Mouse (Mus musculus) left cerebral cortex, postnatal 10 days (tissue): ENCODE data around the gene Rhbg. TPM values are rescaled to one million over a fixed set of nuclear protein-coding genes. Genes with fewer than 3 reads are reported as not detected.

ENCODE experiments used
- DNase-seq, 2 experiments: peaks; one replicate each; pipeline ENCODE4 v3.0.0; 2021 to 2022; ENCODE audit warnings: low spot score in 2 of 2, mixed read lengths in 1 of 2; ENCODE audit errors: extremely low spot score in 1 of 2
- intact Hi-C: fragments of 180-260 bp; cut with DNase I; formaldehyde crosslinking; loops from one replicate; pipeline ENCODE4 v1.15.1; 2025
- total RNA-seq, 2 experiments: library from RNA; stranded (reverse); gene quantifications; 2 replicates each; pipeline ENCODE4 v1.2.3; 2021

The Rhbg gene
- total RNA-seq, 2 experiments from 2014 or later: 0.26 to 0.41 TPM

DNA sequence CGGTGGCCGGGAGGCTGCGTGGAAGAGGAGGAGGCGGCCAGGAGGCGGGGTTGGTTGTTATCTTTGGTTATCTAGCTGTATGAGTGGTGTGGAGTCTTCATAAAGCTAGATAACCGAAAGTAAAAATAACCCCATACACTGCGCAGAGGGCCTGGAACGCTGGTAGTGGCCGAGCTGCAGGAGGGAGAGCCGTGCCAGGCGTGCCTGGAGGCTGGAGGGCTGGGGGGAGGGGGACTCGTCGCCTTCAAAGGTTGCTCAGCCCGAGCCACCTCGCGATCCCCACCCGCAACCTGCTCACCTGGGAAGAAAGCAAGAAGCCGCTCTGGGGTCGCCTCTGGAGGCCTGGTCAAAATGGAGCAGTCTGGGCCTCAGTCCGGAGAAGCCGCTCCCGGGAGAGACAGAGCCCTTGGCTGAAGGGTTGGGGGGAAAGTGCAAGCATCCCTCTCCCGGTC is 38.9 kb downstream of the Rhbg start:
- intact Hi-C loops: loop anchor here (2.0 kb wide), 1 partner anchor 15 kb away; no protein-coding TSS in a partner anchor
- peak in 1 of 2 experiments; percentile 49 for DNase-seq

GRCm38 (mm10) chr3:88214971-88215552 is 39.4 kb downstream of the Rhbg start:
- DNase-seq: no peak
- intact Hi-C loops: loop anchor here (2.0 kb wide), 1 partner anchor 14 kb away; no protein-coding TSS in a partner anchor

DNA sequence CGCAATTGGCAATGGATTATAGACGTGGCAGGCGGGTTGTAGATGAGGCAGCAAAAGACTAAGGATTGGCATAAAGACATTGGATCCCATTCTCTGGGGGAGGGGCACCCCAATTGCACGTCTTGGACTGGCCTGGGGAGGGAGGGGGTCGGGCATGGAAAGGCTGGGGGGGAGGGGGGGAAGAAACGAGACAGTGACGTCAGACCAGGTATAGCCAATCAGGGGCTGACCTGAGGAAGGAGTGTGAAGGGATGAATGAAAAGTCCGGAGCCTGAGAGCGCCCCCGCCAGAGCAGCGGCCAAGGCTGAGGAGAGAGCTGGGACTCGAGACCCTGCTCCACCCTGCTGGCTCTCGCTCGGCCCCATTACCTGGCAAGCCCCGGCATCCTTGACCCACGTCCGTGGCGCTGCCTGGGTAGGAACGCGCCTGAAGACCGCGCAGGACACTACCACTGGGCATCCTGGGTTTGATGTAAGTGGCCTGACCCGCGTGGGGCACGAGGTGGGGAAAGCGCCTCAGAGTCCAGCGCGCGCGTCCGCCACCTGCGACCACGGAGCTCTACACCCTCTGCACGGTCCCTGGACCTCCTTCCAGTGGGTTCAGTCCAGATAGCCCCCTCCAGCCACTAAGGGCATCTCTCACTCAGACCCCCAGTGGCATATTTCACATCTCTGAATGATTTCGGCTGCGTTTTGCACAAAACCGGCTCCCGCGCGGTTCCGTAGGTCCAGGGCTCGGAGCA is 40.1 kb downstream of the Rhbg start:
- intact Hi-C loops: loop anchor here (2.0 kb wide), 1 partner anchor 14 kb away; no protein-coding TSS in a partner anchor
- DNase-seq: peak; percentile 80

- no peak for DNase-seq
- intact Hi-C loops: no loop called here
These were observed 41.5 kb downstream of the Rhbg start for GRCm38 (mm10) chr3:88213019-88213418.

- DNase-seq: no peak
These were observed 42.2 kb downstream of the Rhbg start for GRCm38 (mm10) chr3:88212356-88212755.

DNA sequence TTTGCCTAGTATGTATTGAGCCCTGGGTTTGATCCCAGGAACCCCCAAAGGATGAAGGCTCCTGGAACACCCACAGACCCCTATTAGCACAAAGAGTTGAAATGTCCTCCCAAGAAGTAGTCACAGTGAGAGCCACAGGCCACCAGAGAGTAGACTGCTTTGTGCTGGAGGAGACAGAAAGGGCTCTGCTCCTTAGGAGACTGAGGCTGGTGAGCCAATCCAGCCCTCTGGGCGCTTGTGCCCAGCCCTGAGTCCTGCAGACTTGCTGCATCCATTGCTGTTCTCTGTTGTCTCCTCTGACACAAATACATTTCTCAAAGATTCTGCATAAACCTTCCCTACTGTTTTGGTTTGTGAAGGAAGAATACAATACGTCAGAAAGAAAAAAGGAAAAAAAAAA is 43.6 kb downstream of the Rhbg start:
- intact Hi-C loops: no loop called here
- no peak for DNase-seq

More at GRCm38 (mm10) chr3:88212356-88212755, 42.2 kb downstream of the Rhbg start:
- intact Hi-C loops: no loop called here

DNA sequence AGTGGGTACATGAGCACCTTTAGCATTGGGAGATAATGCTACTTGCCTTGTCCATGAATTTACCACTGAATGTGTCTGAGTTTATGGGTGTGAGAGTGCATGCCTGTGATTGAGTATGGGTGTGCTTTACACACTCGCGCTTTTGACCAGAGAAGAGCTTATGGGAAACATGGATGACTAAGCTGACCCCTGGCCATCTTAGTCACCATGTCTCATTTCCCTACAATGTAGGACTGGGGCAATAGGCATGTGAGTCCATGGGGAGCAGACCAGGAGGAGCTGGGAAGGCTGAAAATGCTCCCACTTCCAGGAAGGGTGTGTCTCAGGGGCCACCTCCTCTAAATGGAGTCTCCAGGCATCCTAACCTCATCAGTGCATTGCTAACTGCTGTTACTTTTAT is 44.4 kb downstream of the Rhbg start:
- no peak for DNase-seq
- intact Hi-C loops: no loop called here

DNA sequence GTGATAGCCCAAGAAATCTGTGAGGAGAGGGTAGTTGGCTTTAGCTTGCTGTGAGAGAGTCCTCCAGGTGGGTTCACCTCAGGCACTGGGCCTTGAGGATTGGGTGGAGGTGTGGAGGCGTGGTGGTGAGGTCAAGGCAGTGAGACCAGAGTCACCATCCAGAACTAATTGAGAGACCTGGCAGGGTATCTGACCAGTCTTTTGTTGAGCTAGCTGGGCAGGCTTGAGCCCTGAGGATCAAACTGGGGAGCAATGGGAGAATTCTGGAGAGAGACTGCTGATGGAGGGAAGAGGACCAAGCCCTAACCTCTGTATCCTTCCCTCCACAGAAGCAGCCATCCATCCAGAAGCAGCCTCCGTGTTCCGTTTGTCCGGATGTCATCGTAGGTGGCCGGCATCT is 45.2 kb downstream of the Rhbg start:
- intact Hi-C loops: no loop called here
- no peak for DNase-seq

DNA sequence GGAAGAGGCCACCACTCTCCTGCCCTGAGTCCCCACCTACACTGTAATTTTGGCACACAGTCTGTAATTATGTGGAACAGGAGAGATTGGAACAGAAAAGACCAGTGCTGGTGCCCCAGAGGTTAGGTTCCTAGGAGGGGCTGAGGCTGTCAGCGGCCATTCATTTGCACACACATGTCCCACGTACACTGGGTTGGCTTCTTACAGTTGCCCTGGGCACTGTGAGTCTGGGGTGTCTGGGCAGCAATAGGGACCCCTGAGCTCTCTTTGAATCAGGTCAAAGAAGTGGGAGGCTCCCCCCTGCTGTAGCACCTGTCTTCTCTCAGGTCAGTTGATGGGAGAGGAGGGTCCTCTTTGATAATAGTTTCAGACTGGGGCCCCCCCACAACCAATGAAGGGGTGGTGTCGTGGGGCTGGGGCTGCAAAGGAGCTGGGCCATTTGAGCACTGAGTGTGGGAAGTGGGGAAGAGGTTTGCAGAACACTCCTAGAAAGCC is 46.2 kb downstream of the Rhbg start:
- intact Hi-C loops: no loop called here
- DNase-seq: no peak

- intact Hi-C loops: no loop called here
- DNase-seq: peak in 1 of 2 experiments; percentile 58
These were observed 46.9 kb downstream of the Rhbg start for GRCm38 (mm10) chr3:88207451-88208100.

- intact Hi-C loops: no loop called here
- peak; percentile 62 to 81 for DNase-seq
These were observed 47.6 kb downstream of the Rhbg start for GRCm38 (mm10) chr3:88206901-88207371.

GRCm38 (mm10) chr3:88206500-88206899 is 48.0 kb downstream of the Rhbg start:
- intact Hi-C loops: no loop called here
- DNase-seq: no peak

- DNase-seq: peak in 1 of 2 experiments; percentile 54
- intact Hi-C loops: no loop called here
These were observed 48.7 kb downstream of the Rhbg start for GRCm38 (mm10) chr3:88205563-88206491.

- no peak for DNase-seq
- intact Hi-C loops: no loop called here
These were observed 49.3 kb downstream of the Rhbg start for GRCm38 (mm10) chr3:88205176-88205562.

GRCm38 (mm10) chr3:88204751-88205150 is 49.8 kb downstream of the Rhbg start:
- DNase-seq: no peak
- intact Hi-C loops: no loop called here

- DNase-seq: no peak
- intact Hi-C loops: no loop called here
These were observed 50.4 kb downstream of the Rhbg start for GRCm38 (mm10) chr3:88203999-88204700.

- intact Hi-C loops: no loop called here
- no peak for DNase-seq
These were observed 51.1 kb downstream of the Rhbg start for GRCm38 (mm10) chr3:88203456-88203855.

GRCm38 (mm10) chr3:88202986-88203385 is 51.5 kb downstream of the Rhbg start:
- intact Hi-C loops: no loop called here

More at GRCm38 (mm10) chr3:88202986-88203385, 51.5 kb downstream of the Rhbg start:
- no peak for DNase-seq
